Mouse (Mus musculus): ENCODE results near the gene Ptch1. TPM values are rescaled to one million over a fixed set of nuclear protein-coding genes. Genes with fewer than 3 reads are reported as not detected.
A peak's percentile ranks its signal among the peaks of the same experiment; 100 is the strongest.

Ptch1 gene
- total RNA-seq, 1 experiment, result 21.6 TPM

- DNase-seq (ENCODE audit: low read depth, low spot score), result no peak
- no peak overlapping the region for H3K4me3 ChIP-seq (ENCODE audit: insufficient read depth in 1 of 2, low read depth in 1 of 2, low read length in 2 of 2, poor library complexity in 1 of 2, severe bottlenecking in 1 of 2)
- no peaks in the 10 kb centered on the region for H3K9me3 ChIP-seq (ENCODE audit: control insufficient read depth, insufficient read depth, low read depth, low read length)
- in situ Hi-C loops (cut with MboI; ENCODE audit: low sequenced_read_pairs in 2 of 2, unreplicated experiment in 2 of 2), result no loop called here
- peaks cover 48% of the 10 kb centered on the region for H3K36me3 ChIP-seq (ENCODE audit: control insufficient read depth, insufficient read depth, low read length, poor library complexity, severe bottlenecking)
- no peak for TF ChIP-seq HCFC1 (IDR thresholded peaks at IDR 0.05; ENCODE audit: borderline replicate concordance, insufficient read depth, low read length)
- no peak for TF ChIP-seq ZNF384 (IDR thresholded peaks at IDR 0.05; ENCODE audit: low read depth, low read length)
- TF ChIP-seq MAFK (IDR thresholded peaks at IDR 0.05; ENCODE audit: insufficient read depth, low read depth, low read length), result no peak
- no peak for TF ChIP-seq ZC3H11A (IDR thresholded peaks at IDR 0.05; ENCODE audit: borderline replicate concordance, low read depth, low read length)
- no peak for TF ChIP-seq CHD2 (IDR thresholded peaks at IDR 0.05; ENCODE audit: low read depth, low read length)
- no peak overlapping the region for H3K27ac ChIP-seq (ENCODE audit: insufficient read depth, low read depth, low read length, poor library complexity, severe bottlenecking)
- H3K9ac ChIP-seq (ENCODE audit: insufficient read depth, low read depth, low read length, poor library complexity, severe bottlenecking), result no peak overlapping the region
- peaks cover 4 to 10% of the 10 kb centered on the region in 2 experiments for H3K4me1 ChIP-seq (ENCODE audit: control insufficient read depth in 2 of 2, insufficient read depth in 2 of 2, low read length in 2 of 2, poor library complexity in 1 of 2)
Observed at GRCm38 (mm10) chr13:63512411-63512810, 61.0 kb downstream of the Ptch1 start.

- Histone ChIP-seq H3K9ac (ENCODE audit: insufficient read depth, low read depth, low read length, poor library complexity, severe bottlenecking) (no peak overlapping the region), H3K36me3 (ENCODE audit: control insufficient read depth, insufficient read depth, low read length, poor library complexity, severe bottlenecking) (peaks cover 23% of the 10 kb centered on the region), H3K4me1 (ENCODE audit: control insufficient read depth in 2 of 2, insufficient read depth in 2 of 2, low read length in 2 of 2, poor library complexity in 1 of 2) (peaks cover 1 to 3% of the 10 kb centered on the region in 2 experiments; a peak in 1 of 4 replicates), H3K4me3 (ENCODE audit: insufficient read depth in 1 of 2, low read depth in 1 of 2, low read length in 2 of 2, poor library complexity in 1 of 2, severe bottlenecking in 1 of 2) (no peak overlapping the region), H3K9me3 (ENCODE audit: control insufficient read depth, insufficient read depth, low read depth, low read length) (no peaks in the 10 kb centered on the region), H3K27ac (ENCODE audit: insufficient read depth, low read depth, low read length, poor library complexity, severe bottlenecking) (no peak overlapping the region)
- TF ChIP-seq ZC3H11A (IDR thresholded peaks at IDR 0.05; ENCODE audit: borderline replicate concordance, low read depth, low read length), result peak; percentile 56; the same call in 1 of the 2 replicates
- no peak for TF ChIP-seq HCFC1 (IDR thresholded peaks at IDR 0.05; ENCODE audit: borderline replicate concordance, insufficient read depth, low read length)
- no peak for TF ChIP-seq CHD2 (IDR thresholded peaks at IDR 0.05; ENCODE audit: low read depth, low read length)
- no peak for TF ChIP-seq MAFK (IDR thresholded peaks at IDR 0.05; ENCODE audit: insufficient read depth, low read depth, low read length)
- DNase-seq (ENCODE audit: low read depth, low spot score), result no peak
- in situ Hi-C loops (cut with MboI; ENCODE audit: low sequenced_read_pairs in 2 of 2, unreplicated experiment in 2 of 2), result no loop called here
Observed at GRCm38 (mm10) chr13:63507821-63508220, 65.6 kb downstream of the Ptch1 start.

- Histone ChIP-seq H3K4me3 (ENCODE audit: insufficient read depth in 1 of 2, low read depth in 1 of 2, low read length in 2 of 2, poor library complexity in 1 of 2, severe bottlenecking in 1 of 2) (no peak overlapping the region), H3K27ac (ENCODE audit: insufficient read depth, low read depth, low read length, poor library complexity, severe bottlenecking) (no peak overlapping the region), H3K4me1 (ENCODE audit: control insufficient read depth in 2 of 2, insufficient read depth in 2 of 2, low read length in 2 of 2, poor library complexity in 1 of 2) (peaks cover 1 to 3% of the 10 kb centered on the region in 2 experiments; a peak in 1 of 4 replicates), H3K36me3 (ENCODE audit: control insufficient read depth, insufficient read depth, low read length, poor library complexity, severe bottlenecking) (peaks cover 19% of the 10 kb centered on the region), H3K9me3 (ENCODE audit: control insufficient read depth, insufficient read depth, low read depth, low read length) (no peaks in the 10 kb centered on the region), H3K9ac (ENCODE audit: insufficient read depth, low read depth, low read length, poor library complexity, severe bottlenecking) (no peak overlapping the region)
- in situ Hi-C loops (cut with MboI; ENCODE audit: low sequenced_read_pairs in 2 of 2, unreplicated experiment in 2 of 2), result no loop called here
- no peak for TF ChIP-seq MAFK (IDR thresholded peaks at IDR 0.05; ENCODE audit: insufficient read depth, low read depth, low read length)
- no peak for TF ChIP-seq CHD2 (IDR thresholded peaks at IDR 0.05; ENCODE audit: low read depth, low read length)
- TF ChIP-seq ZNF384 (IDR thresholded peaks at IDR 0.05; ENCODE audit: low read depth, low read length), result no peak
- TF ChIP-seq HCFC1 (IDR thresholded peaks at IDR 0.05; ENCODE audit: borderline replicate concordance, insufficient read depth, low read length), result no peak
- no peak for TF ChIP-seq ZC3H11A (IDR thresholded peaks at IDR 0.05; ENCODE audit: borderline replicate concordance, low read depth, low read length)
- no peak for DNase-seq (ENCODE audit: low read depth, low spot score)
Observed at GRCm38 (mm10) chr13:63507001-63507556, 66.3 kb downstream of the Ptch1 start.

GRCm38 (mm10) chr13:63506364-63506763 is 67.0 kb downstream of the Ptch1 start:
- Histone ChIP-seq H3K27ac (ENCODE audit: insufficient read depth, low read depth, low read length, poor library complexity, severe bottlenecking) (no peak overlapping the region), H3K9me3 (ENCODE audit: control insufficient read depth, insufficient read depth, low read depth, low read length) (no peaks in the 10 kb centered on the region), H3K36me3 (ENCODE audit: control insufficient read depth, insufficient read depth, low read length, poor library complexity, severe bottlenecking) (peaks cover 14% of the 10 kb centered on the region), H3K4me3 (ENCODE audit: insufficient read depth in 1 of 2, low read depth in 1 of 2, low read length in 2 of 2, poor library complexity in 1 of 2, severe bottlenecking in 1 of 2) (no peak overlapping the region), H3K4me1 (ENCODE audit: control insufficient read depth in 2 of 2, insufficient read depth in 2 of 2, low read length in 2 of 2, poor library complexity in 1 of 2) (0 out of 4 replicates have a peak, but pooled peaks cover 0 to 1% of the 10 kb centered on the region in 2 experiments), H3K9ac (ENCODE audit: insufficient read depth, low read depth, low read length, poor library complexity, severe bottlenecking) (no peak overlapping the region)
- TF ChIP-seq HCFC1 (IDR thresholded peaks at IDR 0.05; ENCODE audit: borderline replicate concordance, insufficient read depth, low read length) (no peak), MAFK (IDR thresholded peaks at IDR 0.05; ENCODE audit: insufficient read depth, low read depth, low read length) (no peak), ZNF384 (IDR thresholded peaks at IDR 0.05; ENCODE audit: low read depth, low read length) (no peak), CHD2 (IDR thresholded peaks at IDR 0.05; ENCODE audit: low read depth, low read length) (no peak), ZC3H11A (IDR thresholded peaks at IDR 0.05; ENCODE audit: borderline replicate concordance, low read depth, low read length) (no peak)
- DNase-seq (ENCODE audit: low read depth, low spot score), result no peak
- in situ Hi-C loops (cut with MboI; ENCODE audit: low sequenced_read_pairs in 2 of 2, unreplicated experiment in 2 of 2), result no loop called here
